Mouse (Mus musculus): ENCODE measurements around the gene Eif2b2. TPM values are rescaled to one million over a fixed set of nuclear protein-coding genes. Genes with fewer than 3 reads are reported as not detected.

Gene Eif2b2
- total and polyA plus RNA-seq, 3 experiments = 150 to 193 TPM; not detected in 1

DNA sequence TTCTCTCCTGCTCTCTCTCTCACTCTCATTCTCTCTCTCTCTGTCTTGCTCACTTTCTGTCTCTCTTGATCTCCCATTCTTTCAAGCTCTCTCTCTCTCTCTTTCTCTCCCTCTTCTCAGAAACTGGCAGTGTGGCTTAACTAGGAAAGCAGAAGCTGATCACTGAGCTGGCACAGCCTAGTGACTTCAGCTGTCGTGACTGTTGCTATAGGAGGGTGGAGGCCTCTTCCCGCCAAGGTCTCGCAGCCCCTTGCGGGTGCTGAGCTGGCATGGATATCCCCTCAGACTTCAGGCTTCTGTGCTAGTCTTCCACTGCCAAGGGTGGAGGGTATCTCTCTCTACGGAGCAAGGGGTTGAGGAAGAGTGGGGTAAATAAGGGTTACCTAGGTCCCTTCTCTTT, 36.4 kb upstream of the Eif2b2 start:
- peak; percentile 44 for DNase-seq (ENCODE audit: low read depth, low spot score)
- Histone ChIP-seq H3K27ac (ENCODE audit: control insufficient read depth, low read depth, low read length) (no peak overlapping the region), H3K9ac (ENCODE audit: control insufficient read depth, low read depth, low read length, poor library complexity, severe bottlenecking) (no peak overlapping the region), H3K79me2 (ENCODE audit: control insufficient read depth, insufficient read depth, low read length, poor library complexity) (no peaks in the 10 kb centered on the region), H3K4me1 (ENCODE audit: control insufficient read depth in 1 of 2, insufficient read depth in 2 of 2, low read length in 2 of 2) (peaks cover 0 to 4% of the 10 kb centered on the region in 2 experiments; a peak in 1 of 4 replicates), H3K4me3 (ENCODE audit: control insufficient read depth in 1 of 2, insufficient read depth in 1 of 2, low read depth in 2 of 2, low read length in 2 of 2) (no peak overlapping the region), H3K27me3 (ENCODE audit: control insufficient read depth in 1 of 2, insufficient read depth in 2 of 2, low read length in 2 of 2) (peaks cover 0 to 3% of the 10 kb centered on the region in 2 experiments; a peak in 3 of 4 replicates), H3K36me3 (ENCODE audit: control insufficient read depth in 1 of 2, insufficient read depth in 2 of 2, low read length in 2 of 2) (no peaks in the 10 kb centered on the region), H3K9me3 (replicated peaks; ENCODE audit: insufficient read depth, low read length) (no peaks in the 10 kb centered on the region)
- TF ChIP-seq RAD21 (IDR thresholded peaks at IDR 0.05; ENCODE audit: low read depth, low read length) (no peak), JUND (IDR thresholded peaks at IDR 0.05; ENCODE audit: low read depth, low read length) (no peak), POLR2A (IDR thresholded peaks at IDR 0.05; ENCODE audit: control insufficient read depth in 1 of 2, insufficient read depth in 1 of 2, low read depth in 1 of 2, low read length in 2 of 2, poor library complexity in 1 of 2) (no peak), MYB (IDR thresholded peaks at IDR 0.05; ENCODE audit: low read depth, low read length) (no peak), SMC3 (IDR thresholded peaks at IDR 0.05; ENCODE audit: low read depth, low read length) (no peak)

DNA sequence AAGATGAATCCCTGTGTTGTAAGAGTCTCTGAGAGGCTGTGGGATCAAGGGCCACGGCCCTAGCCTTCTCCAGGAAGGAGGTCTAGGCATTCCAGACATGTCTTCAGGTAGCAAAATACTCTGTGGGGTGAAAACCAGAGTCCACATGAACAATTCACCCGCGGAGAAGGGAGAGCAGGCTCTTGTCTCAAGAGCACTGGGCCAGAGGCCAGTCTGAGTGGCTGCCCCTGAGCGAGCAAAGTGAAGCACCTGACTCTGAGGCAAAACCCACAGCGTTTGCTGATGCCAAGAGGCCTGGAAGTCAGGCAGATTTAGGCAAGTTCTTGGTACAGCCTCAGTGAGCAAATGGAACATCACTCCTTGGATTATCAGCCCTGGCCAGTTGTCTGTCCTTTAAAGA, 35.2 kb upstream of the Eif2b2 start:
- Histone ChIP-seq H3K27ac (ENCODE audit: control insufficient read depth, low read depth, low read length) (no peak overlapping the region), H3K79me2 (ENCODE audit: control insufficient read depth, insufficient read depth, low read length, poor library complexity) (no peaks in the 10 kb centered on the region), H3K36me3 (ENCODE audit: control insufficient read depth in 1 of 2, insufficient read depth in 2 of 2, low read length in 2 of 2) (no peaks in the 10 kb centered on the region), H3K27me3 (ENCODE audit: control insufficient read depth in 1 of 2, insufficient read depth in 2 of 2, low read length in 2 of 2) (peaks cover 0 to 3% of the 10 kb centered on the region in 2 experiments; a peak in 3 of 4 replicates), H3K9me3 (replicated peaks; ENCODE audit: insufficient read depth, low read length) (no peaks in the 10 kb centered on the region), H3K9ac (ENCODE audit: control insufficient read depth, low read depth, low read length, poor library complexity, severe bottlenecking) (no peak overlapping the region), H3K4me1 (ENCODE audit: control insufficient read depth in 1 of 2, insufficient read depth in 2 of 2, low read length in 2 of 2) (0 out of 4 replicates have a peak, but pooled peaks cover 0 to 4% of the 10 kb centered on the region in 2 experiments), H3K4me3 (ENCODE audit: control insufficient read depth in 1 of 2, insufficient read depth in 1 of 2, low read depth in 2 of 2, low read length in 2 of 2) (no peak overlapping the region)
- DNase-seq (ENCODE audit: low read depth, low spot score) = no peak
- no peak for TF ChIP-seq ELF1 (IDR thresholded peaks at IDR 0.05; ENCODE audit: low read depth, low read length)
- no peak for TF ChIP-seq BHLHE40 (IDR thresholded peaks at IDR 0.05; ENCODE audit: borderline replicate concordance, low read depth, low read length)
- TF ChIP-seq TAL1 (IDR thresholded peaks at IDR 0.05; ENCODE audit: low read length) = no peak
- TF ChIP-seq USF2 (IDR thresholded peaks at IDR 0.05; ENCODE audit: borderline replicate concordance in 1 of 2, insufficient read depth in 1 of 2, low read depth in 1 of 2, low read length in 2 of 2) = no peak
- no peak for TF ChIP-seq POLR2A (IDR thresholded peaks at IDR 0.05; ENCODE audit: control insufficient read depth in 1 of 2, insufficient read depth in 1 of 2, low read depth in 1 of 2, low read length in 2 of 2, poor library complexity in 1 of 2)
- no peak for TF ChIP-seq SMC3 (IDR thresholded peaks at IDR 0.05; ENCODE audit: low read depth, low read length)
- TF ChIP-seq ZMIZ1 (IDR thresholded peaks at IDR 0.05; ENCODE audit: low read depth, low read length) = no peak
- no peak for TF ChIP-seq JUND (IDR thresholded peaks at IDR 0.05; ENCODE audit: low read depth, low read length)
- no peak for TF ChIP-seq POLR2AphosphoS5 (IDR thresholded peaks at IDR 0.05; ENCODE audit: borderline replicate concordance, low read depth, low read length)
- TF ChIP-seq USF1 (IDR thresholded peaks at IDR 0.05; ENCODE audit: low read depth, low read length) = no peak
- no peak for TF ChIP-seq ZKSCAN1 (IDR thresholded peaks at IDR 0.05; ENCODE audit: low read depth, low read length)
- TF ChIP-seq SIN3A (IDR thresholded peaks at IDR 0.05; ENCODE audit: low read length) = no peak
- no peak for TF ChIP-seq MYC (IDR thresholded peaks at IDR 0.05; ENCODE audit: low read depth, low read length)
- no peak for TF ChIP-seq ZC3H11A (IDR thresholded peaks at IDR 0.05; ENCODE audit: low read depth, low read length)
- no peak for TF ChIP-seq GATA1 (IDR thresholded peaks at IDR 0.05; ENCODE audit: low read depth, low read length)
